Mouse (Mus musculus): Measurements from ENCODE around the gene Snap91.
A peak's percentile ranks its signal among the peaks of the same experiment; 100 is the strongest.

DNA sequence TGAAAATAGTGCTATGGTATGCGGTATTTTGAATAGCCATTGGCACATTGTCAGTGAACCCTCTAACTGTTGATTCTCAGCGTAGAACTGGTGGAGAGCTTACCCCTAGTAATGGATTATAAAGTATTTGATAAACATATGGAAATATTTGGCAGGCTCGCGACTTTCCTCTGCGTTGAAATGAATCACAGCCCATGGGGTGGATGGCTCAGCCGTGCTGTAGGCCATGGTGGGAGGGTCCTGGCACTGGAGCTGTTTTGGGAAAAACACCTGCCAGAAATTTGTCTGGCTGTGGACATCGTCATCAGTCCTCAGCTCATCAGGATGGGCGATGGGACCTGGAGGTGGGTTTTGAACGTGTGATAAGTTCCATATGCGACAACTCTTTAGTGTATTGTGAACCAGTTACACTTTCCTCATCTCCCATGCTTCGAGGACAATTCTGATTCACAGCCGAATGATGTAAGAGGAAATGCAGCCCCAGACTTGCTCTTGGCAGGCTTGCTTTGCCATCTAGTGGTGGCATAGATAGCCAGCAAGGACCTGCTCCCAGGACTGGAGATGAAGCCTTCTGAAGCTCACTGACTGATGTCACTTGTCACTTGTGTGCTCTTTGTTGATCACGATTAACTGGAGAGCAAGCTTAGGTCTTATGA is 134.4 kb downstream of the Snap91 start:
- TF ChIP-seq CTCF (IDR thresholded peaks at IDR 0.05; ENCODE audit: insufficient read depth, low read length) (peak; percentile 83), POLR2A (IDR thresholded peaks at IDR 0.05; ENCODE audit: borderline replicate concordance, extremely low read depth, low read depth, low read length) (no peak)
